Mouse (Mus musculus): ENCODE measurements around the gene Stx3.

The Stx3 gene

GRCm38 (mm10) chr19:11819143-11819700 is at the start of gene Stx3:
Gene Stx3, minus strand, starts transcription at chr19:11819403.
- DNase-seq (ENCODE audit: low spot score in 2 of 2): no peak

GRCm38 (mm10) chr19:11867837-11868236 is 48.6 kb upstream of the Stx3 start:
- DNase-seq (ENCODE audit: low spot score in 2 of 2): no peak

DNA sequence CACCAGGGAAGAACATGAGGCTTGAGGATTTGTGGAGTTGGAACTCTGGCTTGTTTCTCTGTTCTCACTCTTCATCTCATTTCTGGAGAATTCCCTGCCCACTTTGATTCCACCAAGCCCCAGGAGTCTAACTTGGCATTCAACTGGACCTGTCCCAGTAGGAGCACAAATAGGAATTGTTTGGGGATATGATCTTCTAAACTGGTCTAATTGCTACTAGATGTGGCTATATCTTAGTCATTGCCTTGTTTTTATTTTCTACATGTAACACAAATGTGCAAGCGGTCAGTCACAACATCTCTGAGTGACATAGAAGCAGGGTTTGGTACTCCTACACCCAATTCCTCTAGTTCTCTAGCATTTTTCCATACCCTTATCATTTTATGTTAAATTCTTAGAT is 41.8 kb upstream of the Stx3 start, which contains the start of gene Olfr1418:
Gene Olfr1418 (minus strand): TSS at position 101 of the 400 bp plus-strand sequence.
- DNase-seq (ENCODE audit: low spot score in 2 of 2): no peak

DNA sequence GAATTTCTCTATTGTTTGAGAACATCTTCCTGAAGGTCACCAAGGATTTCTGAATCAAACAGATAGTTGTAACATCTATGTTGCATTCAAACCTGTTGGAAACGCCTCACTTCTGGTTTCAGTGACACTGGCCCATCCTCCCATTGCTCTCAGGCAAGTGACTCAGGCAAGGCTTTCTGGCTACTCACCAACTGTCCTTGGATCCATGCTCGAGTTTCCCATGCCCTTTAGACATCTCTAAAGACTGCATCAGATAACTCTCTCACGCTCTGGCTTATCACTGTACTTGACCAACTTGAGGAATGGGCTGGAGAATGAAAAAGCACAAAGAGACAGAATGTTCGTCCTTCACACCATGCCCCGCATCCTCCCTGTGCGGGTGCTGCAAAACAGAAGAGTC is 37.3 kb upstream of the Stx3 start:
- DNase-seq (ENCODE audit: low spot score in 2 of 2): no peak

GRCm38 (mm10) chr19:11854821-11855220 is 35.6 kb upstream of the Stx3 start:
- no peak for DNase-seq (ENCODE audit: low spot score in 2 of 2)

GRCm38 (mm10) chr19:11852652-11853051 is 33.4 kb upstream of the Stx3 start:
- no peak for DNase-seq (ENCODE audit: low spot score in 2 of 2)

- no peak for DNase-seq (ENCODE audit: low spot score in 2 of 2)
These were observed 27.1 kb upstream of the Stx3 start for GRCm38 (mm10) chr19:11846333-11846732.

DNA sequence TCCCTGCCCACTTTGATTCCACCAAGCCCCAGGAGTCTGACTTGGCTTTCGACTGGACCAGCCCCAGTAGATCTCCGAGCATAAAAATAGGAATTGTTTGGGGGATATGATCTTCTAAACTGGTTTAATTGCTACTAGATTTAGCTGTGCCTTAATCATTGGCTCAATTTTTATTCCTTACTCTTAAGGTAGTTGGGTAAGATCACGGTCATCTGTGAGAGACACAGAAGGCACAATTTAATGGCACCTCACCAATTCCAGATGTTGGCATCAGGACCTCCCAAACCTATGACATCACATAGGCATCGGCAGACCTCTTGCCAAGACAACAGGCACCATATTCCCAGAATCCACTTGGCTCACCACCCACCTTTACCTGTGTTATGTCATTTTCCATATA is 19.9 kb upstream of the Stx3 start, which contains the start of gene Olfr1417:
Gene Olfr1417 (minus strand): TSS at position 101 of the 400 bp plus-strand sequence.
- no peak for DNase-seq (ENCODE audit: low spot score in 2 of 2)

DNA sequence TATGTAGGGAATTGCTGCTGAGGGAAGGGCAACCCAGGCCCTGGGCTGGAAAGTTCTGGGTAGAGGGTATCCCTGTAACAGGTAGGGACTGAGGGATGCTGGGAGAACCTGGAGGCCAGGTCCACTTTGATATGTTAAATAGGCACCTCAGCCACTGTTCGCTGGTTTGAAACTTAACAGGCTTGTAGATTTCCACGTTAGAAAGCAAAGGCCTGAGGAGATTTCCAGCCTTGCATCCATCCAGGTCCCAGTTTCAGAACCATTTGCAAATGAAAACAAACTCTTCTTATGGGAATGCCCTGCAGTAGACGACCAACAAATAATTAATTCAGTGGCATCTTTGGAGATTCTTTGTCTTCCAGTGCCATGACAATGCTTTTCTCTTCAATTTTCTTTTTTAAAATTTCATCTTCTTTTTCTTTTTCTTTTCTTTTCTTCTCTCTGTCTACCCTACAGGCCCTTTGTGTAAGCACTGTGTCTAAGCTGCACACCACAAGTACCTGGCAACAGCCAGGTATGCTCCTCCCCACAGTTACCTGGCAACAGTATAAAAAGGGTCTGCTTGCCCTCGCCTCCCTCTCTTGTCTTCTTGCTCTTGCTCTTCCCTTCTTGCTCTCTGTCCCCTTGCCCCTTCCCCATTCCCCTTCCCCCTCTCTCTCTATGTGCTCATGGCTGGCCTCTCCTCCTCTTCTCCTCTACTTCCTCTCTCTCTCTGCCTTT is 4.3 kb upstream of the Stx3 start:
- DNase-seq (ENCODE audit: low spot score in 2 of 2): no peak

DNA sequence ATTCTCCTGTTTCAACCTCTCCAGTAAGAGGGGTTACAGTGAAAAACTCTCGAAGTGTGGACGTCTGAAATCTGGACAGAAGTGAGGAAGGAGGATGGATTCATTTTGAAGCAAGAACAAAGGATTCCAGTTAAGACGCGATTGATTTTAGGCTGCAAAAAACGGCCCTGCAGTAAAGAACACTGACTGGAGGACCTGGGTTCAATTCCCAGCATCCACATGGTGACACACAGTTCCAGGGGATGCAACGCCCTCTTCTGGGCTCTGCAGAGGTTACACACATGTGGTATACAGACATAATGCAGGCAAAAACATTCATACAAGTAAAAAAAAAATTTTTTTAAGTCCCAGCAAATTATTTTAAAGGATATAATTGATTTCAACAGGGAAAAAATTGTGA is 1.0 kb upstream of the Stx3 start:
- no peak for DNase-seq (ENCODE audit: low spot score in 2 of 2)

GRCm38 (mm10) chr19:11819800-11820199 is 597 bp upstream of the Stx3 start:
- peak; percentile 32 to 48 for DNase-seq (ENCODE audit: low spot score in 2 of 2)

DNA sequence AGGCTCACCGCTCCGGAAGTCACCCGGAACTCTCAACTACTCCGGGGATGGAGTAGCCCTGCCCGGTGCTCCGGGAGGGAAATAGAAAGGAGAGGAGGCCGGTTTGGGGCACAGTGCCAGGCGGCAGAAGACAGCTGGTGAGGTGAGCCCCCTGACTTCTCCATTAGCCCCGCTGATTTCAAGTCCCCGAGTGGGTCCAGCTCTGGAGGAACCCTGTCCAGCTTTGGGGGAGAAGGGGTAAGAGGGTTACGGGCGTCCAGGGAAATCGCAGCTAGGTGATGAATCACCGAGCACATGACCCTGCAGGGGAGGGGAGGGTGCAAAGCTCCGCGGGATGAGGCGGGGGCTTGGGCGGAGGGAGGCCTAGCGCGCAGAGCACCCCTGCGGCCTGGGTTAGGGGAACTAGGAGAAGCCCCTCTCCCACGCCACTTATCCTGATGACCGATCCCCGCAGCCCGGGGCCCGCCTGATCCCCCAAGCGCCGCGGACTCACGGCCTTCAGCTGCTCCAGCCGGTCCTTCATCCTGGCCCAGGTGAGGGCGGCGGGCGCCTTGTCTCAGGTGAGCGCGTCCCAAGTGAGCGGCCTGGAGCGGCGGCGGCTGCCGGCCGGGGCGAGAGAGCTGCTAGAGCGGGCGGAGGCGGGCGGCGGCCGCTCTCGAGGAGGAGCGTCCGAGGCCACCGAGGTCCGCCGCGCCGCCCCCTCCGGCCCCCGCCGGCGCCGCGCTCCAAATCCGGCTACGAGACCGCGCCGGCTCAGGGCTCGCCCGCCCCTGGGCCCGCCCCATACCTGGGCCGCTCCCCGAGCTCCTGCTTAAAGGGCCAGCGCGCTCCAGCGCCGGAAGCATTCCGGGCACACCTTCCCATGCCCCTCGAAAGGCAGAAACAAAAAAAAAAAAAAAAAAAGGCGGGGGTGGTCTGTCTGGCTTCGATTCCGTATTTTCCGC is 732 bp downstream of the Stx3 start:
- DNase-seq (ENCODE audit: low spot score in 2 of 2): peak; percentile 10 to 15

GRCm38 (mm10) chr19:11817586-11817985 is 1.6 kb downstream of the Stx3 start:
- DNase-seq (ENCODE audit: low spot score in 2 of 2): no peak

GRCm38 (mm10) chr19:11816706-11817105 is 2.5 kb downstream of the Stx3 start:
- DNase-seq (ENCODE audit: low spot score in 2 of 2): no peak

DNA sequence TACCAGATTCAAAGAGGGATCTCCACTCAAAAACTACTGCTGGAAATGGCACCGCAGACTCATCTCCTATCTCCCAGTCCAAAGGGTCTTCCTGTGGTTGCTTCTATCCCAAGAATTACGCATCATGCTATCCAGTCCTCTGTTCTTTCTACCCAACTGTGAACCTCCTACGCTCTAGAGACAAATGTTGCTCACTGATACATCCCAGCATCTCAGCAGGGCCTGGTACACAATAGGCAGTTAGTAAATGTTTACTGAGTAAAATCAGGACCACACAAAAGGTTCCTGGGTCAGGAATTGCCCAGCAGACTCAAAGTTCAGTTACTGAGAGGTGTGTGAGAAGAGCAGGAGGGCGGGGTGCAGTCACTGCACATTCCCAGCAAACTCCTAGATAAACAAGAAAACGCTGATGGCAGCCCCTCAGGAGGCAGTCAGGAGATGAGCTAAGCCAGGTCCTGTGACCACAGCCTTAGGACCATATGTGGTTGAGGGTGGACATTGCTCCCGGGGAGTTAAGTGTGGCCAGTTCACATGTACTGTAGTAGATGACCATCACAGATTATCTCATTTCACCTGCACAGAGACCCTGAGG is 4.4 kb downstream of the Stx3 start:
- no peak for DNase-seq (ENCODE audit: low spot score in 2 of 2)

GRCm38 (mm10) chr19:11813649-11814048 is 5.6 kb downstream of the Stx3 start:
- no peak for DNase-seq (ENCODE audit: low spot score in 2 of 2)

- no peak for DNase-seq (ENCODE audit: low spot score in 2 of 2)
These were observed 6.1 kb downstream of the Stx3 start for GRCm38 (mm10) chr19:11813136-11813535.

DNA sequence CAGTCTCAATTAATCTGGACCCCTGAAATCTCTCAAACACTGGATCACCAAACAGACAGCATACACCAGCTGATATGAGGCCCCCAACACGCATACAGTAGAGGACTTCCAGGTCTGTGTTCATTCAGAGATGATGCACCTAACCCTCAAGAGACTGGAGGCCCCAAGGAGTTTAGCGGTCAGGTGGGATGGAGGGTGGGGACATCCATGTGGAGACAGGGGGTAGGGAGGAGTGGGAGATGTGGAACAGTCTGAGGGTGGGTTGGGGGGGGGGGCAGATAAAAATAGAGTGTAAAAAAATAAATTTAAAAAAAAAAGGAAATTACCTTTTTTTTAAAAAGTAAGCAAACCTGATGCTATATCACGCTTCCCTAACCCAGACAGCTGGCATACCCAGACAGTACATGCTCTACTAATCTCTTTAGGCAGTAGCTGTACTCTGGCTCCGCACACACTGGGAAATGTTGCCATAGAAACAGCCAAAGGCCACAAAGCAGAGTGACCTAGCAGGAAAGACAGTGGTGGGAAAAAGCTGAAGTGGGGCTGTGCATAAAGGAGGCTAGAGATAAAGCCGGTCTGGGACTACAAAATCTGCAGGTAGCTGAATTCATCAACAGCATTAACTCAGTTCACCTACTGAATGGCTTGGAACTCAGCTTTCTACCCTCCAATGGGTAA is 7.4 kb downstream of the Stx3 start:
- DNase-seq (ENCODE audit: low spot score in 2 of 2): no peak

DNA sequence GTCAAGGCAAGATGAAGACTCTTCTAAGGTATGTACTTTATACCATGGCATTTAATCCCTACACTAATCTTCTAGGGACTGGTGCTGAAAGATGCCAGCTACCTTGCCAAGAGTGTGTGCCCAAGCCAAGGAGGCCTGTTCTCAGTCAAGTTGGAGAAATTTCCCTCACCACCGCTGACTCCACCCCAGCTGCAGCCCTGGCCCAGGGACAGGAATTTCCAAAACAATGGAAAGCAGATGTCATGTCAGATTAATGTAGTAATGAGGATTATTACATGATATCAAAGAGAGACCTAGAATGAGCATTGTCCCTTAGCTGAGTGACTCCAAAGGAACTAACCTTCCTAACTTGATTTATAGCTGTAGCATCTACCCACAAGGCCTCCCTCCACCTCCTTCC is 8.3 kb downstream of the Stx3 start:
- no peak for DNase-seq (ENCODE audit: low spot score in 2 of 2)

DNA sequence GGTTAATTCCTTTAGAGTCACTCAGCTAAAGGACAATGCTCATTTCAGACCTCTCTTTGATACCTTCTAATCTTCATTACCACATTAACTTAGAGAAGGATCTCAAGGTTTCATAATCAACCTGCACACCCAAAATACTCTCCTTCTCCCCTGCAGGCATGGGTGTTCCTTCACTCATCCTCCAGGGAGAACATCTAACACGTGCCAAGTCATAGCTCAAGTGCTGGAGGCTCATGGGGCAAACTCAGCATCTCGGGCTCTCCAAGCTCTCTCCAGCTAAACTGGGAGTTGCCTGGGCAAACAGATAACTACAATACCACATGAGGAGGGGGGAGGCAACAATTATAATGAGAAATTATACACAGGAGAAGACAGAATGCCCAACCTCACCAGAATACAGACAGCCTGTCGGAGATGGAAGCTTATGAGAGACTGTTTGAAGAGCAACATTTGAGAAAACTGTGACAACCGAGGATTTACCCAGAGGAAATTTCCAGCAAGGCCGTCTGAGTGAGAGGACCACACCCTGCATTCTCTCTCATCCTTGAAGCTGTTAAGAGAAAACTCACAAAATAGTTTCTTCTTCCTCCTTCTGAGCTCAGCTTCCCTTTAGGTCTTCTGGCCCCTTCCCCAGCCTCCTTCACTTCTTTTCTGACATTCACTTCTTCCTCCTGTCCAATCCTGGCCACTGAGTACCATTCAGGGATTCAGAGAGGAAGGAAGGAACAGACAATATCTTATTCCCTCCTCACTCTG is 9.0 kb downstream of the Stx3 start:
- DNase-seq (ENCODE audit: low spot score in 2 of 2): no peak

DNA sequence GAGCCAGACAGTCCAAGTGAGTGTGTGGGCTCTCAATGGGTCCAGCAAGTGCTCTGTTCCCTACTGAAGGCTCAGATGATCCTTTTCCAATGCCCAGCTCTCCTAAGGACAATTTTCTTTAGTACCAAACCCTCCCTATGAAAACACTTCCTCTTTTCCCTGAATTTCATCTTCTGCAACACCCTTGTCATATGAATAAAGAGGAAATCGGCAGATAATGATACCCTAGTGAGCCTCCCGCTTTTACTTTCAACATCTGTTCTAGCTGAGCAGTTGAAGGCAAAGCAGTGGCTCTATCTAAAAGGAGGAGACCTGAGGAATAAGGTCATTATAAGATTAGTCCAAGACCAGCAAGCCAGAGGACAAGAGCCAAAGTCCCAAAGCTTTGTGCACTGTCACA is 10.8 kb downstream of the Stx3 start:
- no peak for DNase-seq (ENCODE audit: low spot score in 2 of 2)

Measured in frontal cortex, postnatal 25 days (tissue).